Comparison of ENCODE assay signal across 25 mouse cellular contexts in the genomic region with DNA sequence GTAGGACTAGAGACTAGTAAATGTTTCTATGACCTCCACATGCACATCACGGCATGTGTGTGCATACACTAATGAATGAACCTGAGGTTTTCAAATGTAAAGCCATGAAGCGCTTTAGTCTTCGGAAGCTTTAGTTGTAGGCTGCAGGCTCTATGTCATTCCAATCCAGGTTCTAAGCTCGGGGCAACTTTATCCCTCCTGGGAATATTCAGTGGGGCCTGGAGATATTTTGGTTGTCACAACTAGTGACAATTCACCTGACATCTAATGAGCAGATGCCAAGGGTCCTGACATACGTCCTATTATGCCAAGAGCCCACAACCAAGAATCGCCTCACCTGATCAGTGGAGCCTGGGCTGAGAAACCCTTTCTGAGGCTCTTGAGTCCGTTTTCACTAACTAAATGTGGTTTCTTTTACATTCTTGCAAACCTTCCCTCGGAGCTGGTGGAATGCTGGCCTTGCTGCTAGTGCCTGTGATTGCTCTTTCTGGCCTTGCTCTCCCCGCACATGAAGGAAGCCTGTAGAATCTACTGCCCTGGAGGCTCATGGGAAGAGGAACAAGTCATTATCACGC.
"Had no signal": no experiment of that assay in that cellular context is flagged by ENCODE, and none has a peak within 500 bp of the region (broad histone marks: within the 10 kb centered on the region; RNA-seq: fewer than 3 reads in every experiment).

No protein-coding gene starts in this region.

- H3K9me3 ChIP-seq: embryonic facial prominence, embryonic 10.5 days; embryonic facial prominence, embryonic 15.5 days; forebrain, embryonic 10.5 days; forebrain, embryonic 12.5 days; forebrain, embryonic 13.5 days; forebrain, embryonic 15.5 days had no signal

- H3K27me3 ChIP-seq: embryonic facial prominence, embryonic 12.5 days; embryonic facial prominence, embryonic 13.5 days; embryonic facial prominence, embryonic 15.5 days; forebrain, embryonic 12.5 days; forebrain, embryonic 13.5 days; forebrain, embryonic 15.5 days had no signal

- DNase-seq: cerebellum, adult 9-10 months; cerebellum, adult 9-11 months; cerebellum, postnatal 10 days; cerebellum, postnatal 14 days; cerebellum, postnatal 25 days; cerebellum, postnatal 36 days; embryo, embryonic 11 days; forebrain, postnatal 0 days; gastrocnemius, adult 2 months; gastrocnemius, postnatal 10 days; gastrocnemius, postnatal 14 days; gastrocnemius, postnatal 25 days; gastrocnemius, postnatal 36 days; heart, adult 11 months; heart, adult 18-20 months; heart, adult 2 months had no signal

- H3K36me3 ChIP-seq: embryonic facial prominence, embryonic 10.5 days; embryonic facial prominence, embryonic 12.5 days; embryonic facial prominence, embryonic 15.5 days; forebrain, embryonic 10.5 days; forebrain, embryonic 12.5 days; forebrain, embryonic 15.5 days had no signal

- H3K27ac ChIP-seq: embryonic facial prominence, embryonic 10.5 days; embryonic facial prominence, embryonic 12.5 days; embryonic facial prominence, embryonic 13.5 days; embryonic facial prominence, embryonic 15.5 days; forebrain, embryonic 10.5 days; forebrain, embryonic 12.5 days; forebrain, embryonic 13.5 days; forebrain, embryonic 15.5 days; gastrocnemius, adult 2 months; heart, adult 2 months had no signal

- H3K9ac ChIP-seq: embryonic facial prominence, embryonic 12.5 days; embryonic facial prominence, embryonic 13.5 days; embryonic facial prominence, embryonic 15.5 days; forebrain, embryonic 12.5 days; forebrain, embryonic 13.5 days; forebrain, embryonic 15.5 days; forebrain, postnatal 0 days had no signal

- H3K4me3 ChIP-seq: embryonic facial prominence, embryonic 10.5 days; embryonic facial prominence, embryonic 12.5 days; embryonic facial prominence, embryonic 13.5 days; embryonic facial prominence, embryonic 15.5 days; erythroblast, embryonic 14.5 days; forebrain, embryonic 10.5 days; forebrain, embryonic 12.5 days; forebrain, embryonic 13.5 days; forebrain, embryonic 15.5 days; gastrocnemius, adult 2 months; heart, adult 2 months had no signal

- H3K4me1 ChIP-seq: embryonic facial prominence, embryonic 10.5 days; embryonic facial prominence, embryonic 12.5 days; embryonic facial prominence, embryonic 13.5 days; embryonic facial prominence, embryonic 15.5 days; forebrain, embryonic 10.5 days; forebrain, embryonic 12.5 days; forebrain, embryonic 13.5 days; forebrain, embryonic 15.5 days had no signal
